Mouse (Mus musculus) limb, embryonic 14.5 days (tissue): ENCODE measurements around the gene Flnb. TPM values are rescaled to one million over a fixed set of nuclear protein-coding genes. Genes with fewer than 3 reads are reported as not detected.

Experiments
- ATAC-seq: fragments of 200-750 bp; cut with Nextera tagmentation; 2 replicates; pipeline ENCODE4 v1.8.0; 2017; ENCODE audit warnings: low read depth, moderate number of reproducible peaks, moderate TSS enrichment; ENCODE audit not compliant: low FRiP score
- DNase-seq: peaks from one replicate; pipeline ENCODE4 v3.0.0-alpha.2; 2015; ENCODE audit warnings: low spot score
- H3K27ac ChIP-seq: fragments of 300-500 bp; sonication (generic); replicated peaks from 2 replicates; pipeline ENCODE4 v1.5.1; 2014; ENCODE audit warnings: low read depth, mild to moderate bottlenecking, low read length, moderate library complexity, mixed read lengths
- H3K27me3 ChIP-seq: fragments of 300-500 bp; sonication (generic); 2 replicates; pipeline ENCODE4 v1.6.1; 2014; ENCODE audit warnings: low read length, mixed read lengths; ENCODE audit not compliant: control insufficient read depth, insufficient read depth
- H3K36me3 ChIP-seq: fragments of 300-500 bp; sonication (generic); 2 replicates; pipeline ENCODE4 v1.6.1; 2014; ENCODE audit warnings: mild to moderate bottlenecking, low read length, moderate library complexity, mixed read lengths; ENCODE audit not compliant: control insufficient read depth, insufficient read depth
- H3K4me1 ChIP-seq: fragments of 300-500 bp; sonication (generic); 2 replicates; pipeline ENCODE4 v1.6.1; 2014; ENCODE audit warnings: antibody characterized with exemption, low read length, mixed read lengths; ENCODE audit not compliant: control insufficient read depth, insufficient read depth
- H3K4me2 ChIP-seq: fragments of 300-500 bp; sonication (generic); replicated peaks from 2 replicates; pipeline ENCODE4 v1.6.1; 2014; ENCODE audit warnings: low read depth, mild to moderate bottlenecking, low read length, moderate library complexity; ENCODE audit not compliant: severe bottlenecking
- H3K4me3 ChIP-seq: fragments of 300-500 bp; sonication (generic); replicated peaks from 2 replicates; pipeline ENCODE4 v1.5.1; 2014; ENCODE audit warnings: low read length
- H3K9ac ChIP-seq: fragments of 300-500 bp; sonication (generic); 2 replicates; pipeline ENCODE4 v1.6.1; 2014; ENCODE audit warnings: mild to moderate bottlenecking, low read depth, low read length, moderate library complexity; ENCODE audit not compliant: severe bottlenecking
- H3K9me3 ChIP-seq: fragments of 300-500 bp; sonication (generic); 2 replicates; pipeline ENCODE4 v1.6.1; 2016; ENCODE audit warnings: low read length; ENCODE audit not compliant: control insufficient read depth
- POLR2A ChIP-seq: fragments of 200-500 bp; IDR thresholded peaks from 2 replicates; pipeline ENCODE4 v1.8.0; 2012; ENCODE audit warnings: inconsistent platforms, mild to moderate bottlenecking, moderate library complexity, borderline replicate concordance; ENCODE audit not compliant: insufficient read depth, insufficient read length; ENCODE audit errors: extremely low read depth
- WGBS: fragments of 180-500 bp; shearing (Covaris S2); extraction: QIAGEN DNeasy Blood & Tissue Kit; methylation state at CpG from one replicate; pipeline ENCODE4 v1.1.7; 2014; 5-methylcytosine and 5-hydroxymethylcytosine counted together
- polyA plus RNA-seq, 2 experiments: library from polyadenylated mRNA; depleted of rRNA in 1 of 2; stranded (reverse) in 1 of 2; unstranded in 1 of 2; fragments of >200 nt; fragmentation: Nextera tagmentation in 1 of 2; extraction: Ambion mirVana in 1 of 2; gene quantifications; 2 replicates each; pipeline versions ENCODE4 v1.2.1 to v1.2.3; 2012 to 2014

The Flnb gene
- polyA plus RNA-seq, 2 experiments = 39.4 to 58.7 TPM

GRCm38 (mm10) chr14:7896126-7896525 is 78.4 kb downstream of the Flnb start:
- 68% methylated on average over 9 of the region's 9 CpGs for WGBS
- Histone ChIP-seq H3K4me1 (peaks cover 61% of the 10 kb centered on the region), H3K4me2 (no peak overlapping the region), H3K27me3 (no peaks in the 10 kb centered on the region), H3K27ac (peak overlapping the region; percentile 83), H3K4me3 (no peak overlapping the region), H3K36me3 (peaks cover 66% of the 10 kb centered on the region), H3K9ac (0 out of 2 replicates have a peak overlapping the region, but pooled peaks have one; percentile 12), H3K9me3 (no peaks in the 10 kb centered on the region)
- DNase-seq (no peak), ATAC-seq (no peak)
- TF ChIP-seq POLR2A = no peak

GRCm38 (mm10) chr14:7896699-7897098 is 78.9 kb downstream of the Flnb start:
- 28% methylated on average over 1 of the region's 1 CpGs for WGBS
- no peak overlapping the region for H3K4me3 ChIP-seq
- no peaks in the 10 kb centered on the region for H3K9me3 ChIP-seq
- no peak overlapping the region for H3K4me2 ChIP-seq
- ATAC-seq (peak; percentile 35), DNase-seq (peak; percentile 67)
- H3K27ac ChIP-seq = peak overlapping the region; percentile 83
- H3K9ac ChIP-seq = 0 out of 2 replicates have a peak overlapping the region, but pooled peaks have one; percentile 12
- no peak for TF ChIP-seq POLR2A
- peaks cover 64% of the 10 kb centered on the region for H3K36me3 ChIP-seq
- no peaks in the 10 kb centered on the region for H3K27me3 ChIP-seq
- peaks cover 65% of the 10 kb centered on the region for H3K4me1 ChIP-seq

GRCm38 (mm10) chr14:7899986-7900385 is 82.2 kb downstream of the Flnb start:
- Histone ChIP-seq H3K27ac (peak overlapping the region; percentile 77), H3K36me3 (peaks cover 57% of the 10 kb centered on the region), H3K9ac (no peak overlapping the region), H3K4me1 (peaks cover 63% of the 10 kb centered on the region), H3K9me3 (no peaks in the 10 kb centered on the region), H3K4me2 (peak overlapping the region; percentile 20; the same call in 1 of the 2 replicates), H3K27me3 (no peaks in the 10 kb centered on the region), H3K4me3 (no peak overlapping the region)
- no peak for TF ChIP-seq POLR2A
- WGBS = 12% methylated on average over 3 of the region's 3 CpGs
- DNase-seq (peak; percentile 62), ATAC-seq (peak; percentile 54)

- H3K4me1 ChIP-seq = peaks cover 60% of the 10 kb centered on the region
- no peak overlapping the region for H3K4me3 ChIP-seq
- peaks cover 63% of the 10 kb centered on the region for H3K36me3 ChIP-seq
- no peaks in the 10 kb centered on the region for H3K9me3 ChIP-seq
- no peak for TF ChIP-seq POLR2A
- peak overlapping the region; percentile 77 for H3K27ac ChIP-seq
- no peak overlapping the region for H3K9ac ChIP-seq
- H3K27me3 ChIP-seq = no peaks in the 10 kb centered on the region
- peak overlapping the region; percentile 20; the same call in 1 of the 2 replicates for H3K4me2 ChIP-seq
- peak; percentile 82 for DNase-seq
- peak; percentile 81 for ATAC-seq
- WGBS = 29% methylated on average over 11 of the region's 11 CpGs
Measured at GRCm38 (mm10) chr14:7900481-7901049, 82.8 kb downstream of the Flnb start.

- 0 out of 2 replicates have a peak overlapping the region, but pooled peaks have one; percentile 11 for H3K27ac ChIP-seq
- H3K4me1 ChIP-seq = peaks cover 52% of the 10 kb centered on the region
- no peak overlapping the region for H3K9ac ChIP-seq
- WGBS = 53% methylated on average over 12 of the region's 12 CpGs
- no peak for TF ChIP-seq POLR2A
- H3K4me3 ChIP-seq = no peak overlapping the region
- H3K4me2 ChIP-seq = no peak overlapping the region
- ATAC-seq (no peak), DNase-seq (no peak)
- H3K27me3 ChIP-seq = no peaks in the 10 kb centered on the region
- H3K9me3 ChIP-seq = no peaks in the 10 kb centered on the region
- peaks cover 66% of the 10 kb centered on the region for H3K36me3 ChIP-seq
Measured at GRCm38 (mm10) chr14:7901484-7902240, 83.9 kb downstream of the Flnb start.
